Mouse (Mus musculus) spleen, adult 2 months (tissue): ENCODE data around the gene Apba2. TPM values are rescaled to one million over a fixed set of nuclear protein-coding genes. Genes with fewer than 3 reads are reported as not detected.

Experiments
- DNase-seq, 2 experiments: peaks; one replicate each; pipeline versions ENCODE4 v3.0.0 to v3.0.0-alpha.2; 2012 to 2021; ENCODE audit warnings: low spot score in 2 of 2, low read depth in 1 of 2
- H3K27ac ChIP-seq: fragments of 200-500 bp; 2 replicates; pipeline ENCODE4 v1.5.1; 2012; ENCODE audit warnings: low read length, inconsistent platforms; ENCODE audit not compliant: insufficient read depth
- H3K27me3 ChIP-seq: fragments of 200-500 bp; 2 replicates; pipeline ENCODE4 v1.6.1; 2012; ENCODE audit warnings: mild to moderate bottlenecking, moderate library complexity, low read length, inconsistent platforms; ENCODE audit not compliant: control insufficient read depth, insufficient read depth
- H3K36me3 ChIP-seq: fragments of 200-500 bp; 2 replicates; pipeline ENCODE4 v1.6.1; 2012; ENCODE audit warnings: mild to moderate bottlenecking, low read length, inconsistent platforms; ENCODE audit not compliant: control insufficient read depth, insufficient read depth
- H3K4me1 ChIP-seq: fragments of 200-500 bp; 2 replicates; pipeline ENCODE4 v1.6.1; 2011; ENCODE audit warnings: inconsistent platforms; ENCODE audit not compliant: control insufficient read depth, insufficient read depth, insufficient read length
- H3K4me3 ChIP-seq: fragments of 200-500 bp; 2 replicates; pipeline ENCODE4 v1.5.1; 2011; ENCODE audit warnings: mild to moderate bottlenecking, inconsistent platforms; ENCODE audit not compliant: insufficient read depth, insufficient read length; ENCODE audit errors: extremely low read depth
- CTCF ChIP-seq: fragments of 200-500 bp; IDR thresholded peaks from 2 replicates; pipeline ENCODE4 v1.5.1; 2011; ENCODE audit warnings: mild to moderate bottlenecking, inconsistent platforms; ENCODE audit not compliant: insufficient read depth, insufficient read length, insufficient replicate concordance; ENCODE audit errors: extremely low read depth
- POLR2A ChIP-seq: fragments of 200-500 bp; IDR thresholded peaks from 2 replicates; pipeline ENCODE4 v1.6.1; 2011; ENCODE audit warnings: low read depth, low read length, inconsistent platforms
- WGBS: fragments of 180-500 bp; shearing (Covaris S2); methylation state at CpG from one replicate; pipeline ENCODE4 v1.1.7; 2018; 5-methylcytosine and 5-hydroxymethylcytosine counted together
- polyA plus RNA-seq: library from polyadenylated mRNA; depleted of rRNA; stranded (reverse); fragments of >200 nt; gene quantifications from 2 replicates; pipeline ENCODE4 v1.2.3, GENCODE M21; 2012

The Apba2 gene
- polyA plus RNA-seq, 1 experiment = 0.18 TPM

DNA sequence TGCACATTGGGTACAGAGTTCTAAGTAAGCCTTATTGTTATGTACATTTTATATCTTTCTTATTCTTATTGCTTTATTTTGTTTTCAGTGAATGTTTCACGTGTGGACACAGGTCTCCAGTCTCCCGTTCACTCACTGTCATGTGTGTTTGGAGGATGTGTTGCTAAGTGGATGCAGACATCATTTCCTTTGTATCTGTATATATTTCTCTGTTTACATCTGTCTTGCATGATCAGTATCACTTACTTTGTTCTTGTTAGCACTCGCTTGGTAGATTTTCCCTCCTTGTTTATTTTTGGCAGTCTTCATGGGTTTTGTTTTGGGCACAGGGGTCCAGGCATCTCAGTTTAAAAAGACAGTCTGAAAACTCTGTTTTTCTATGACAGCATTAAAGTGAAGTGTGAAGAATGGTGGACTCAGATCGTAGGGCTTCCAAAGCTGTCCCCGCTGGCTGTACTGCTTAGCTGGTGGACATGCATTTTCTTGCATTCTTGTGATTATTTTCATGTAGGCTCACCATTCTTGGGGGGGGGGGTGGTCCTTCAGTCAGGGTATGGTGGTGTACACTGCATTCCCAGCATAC, 164.3 kb downstream of the Apba2 start:
- Histone ChIP-seq H3K27me3 (no peaks in the 10 kb centered on the region), H3K27ac (no peak overlapping the region), H3K4me3 (no peak overlapping the region), H3K4me1 (no peaks in the 10 kb centered on the region), H3K36me3 (no peaks in the 10 kb centered on the region)
- TF ChIP-seq CTCF = no peak
- no peak for TF ChIP-seq POLR2A
- 81% methylated on average over 5 of the region's 5 CpGs for WGBS
- no peak for DNase-seq

DNA sequence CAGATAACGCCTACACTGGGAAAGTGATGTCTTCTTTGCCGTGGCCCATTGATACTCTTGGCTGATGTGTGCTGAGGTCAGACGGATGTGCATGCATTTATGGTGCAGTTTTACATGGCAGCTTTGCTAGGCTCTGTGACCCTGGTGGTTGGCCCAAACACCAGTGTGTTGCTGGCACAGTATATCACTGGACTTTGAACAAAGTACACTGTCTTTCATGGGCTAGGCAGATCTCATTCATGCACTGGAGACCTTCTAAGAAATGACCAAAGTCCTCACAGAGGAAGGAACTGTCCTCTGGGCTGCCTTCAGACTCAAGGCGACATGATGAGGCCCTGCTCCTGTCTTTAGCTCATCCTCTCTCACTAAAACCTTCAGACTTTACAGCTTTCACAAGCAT, 166.5 kb downstream of the Apba2 start:
- no peak for TF ChIP-seq CTCF
- Histone ChIP-seq H3K36me3 (no peaks in the 10 kb centered on the region), H3K4me1 (no peaks in the 10 kb centered on the region), H3K4me3 (no peak overlapping the region), H3K27ac (no peak overlapping the region), H3K27me3 (no peaks in the 10 kb centered on the region)
- no peak for DNase-seq
- WGBS = 88% methylated on average over 4 of the region's 4 CpGs

DNA sequence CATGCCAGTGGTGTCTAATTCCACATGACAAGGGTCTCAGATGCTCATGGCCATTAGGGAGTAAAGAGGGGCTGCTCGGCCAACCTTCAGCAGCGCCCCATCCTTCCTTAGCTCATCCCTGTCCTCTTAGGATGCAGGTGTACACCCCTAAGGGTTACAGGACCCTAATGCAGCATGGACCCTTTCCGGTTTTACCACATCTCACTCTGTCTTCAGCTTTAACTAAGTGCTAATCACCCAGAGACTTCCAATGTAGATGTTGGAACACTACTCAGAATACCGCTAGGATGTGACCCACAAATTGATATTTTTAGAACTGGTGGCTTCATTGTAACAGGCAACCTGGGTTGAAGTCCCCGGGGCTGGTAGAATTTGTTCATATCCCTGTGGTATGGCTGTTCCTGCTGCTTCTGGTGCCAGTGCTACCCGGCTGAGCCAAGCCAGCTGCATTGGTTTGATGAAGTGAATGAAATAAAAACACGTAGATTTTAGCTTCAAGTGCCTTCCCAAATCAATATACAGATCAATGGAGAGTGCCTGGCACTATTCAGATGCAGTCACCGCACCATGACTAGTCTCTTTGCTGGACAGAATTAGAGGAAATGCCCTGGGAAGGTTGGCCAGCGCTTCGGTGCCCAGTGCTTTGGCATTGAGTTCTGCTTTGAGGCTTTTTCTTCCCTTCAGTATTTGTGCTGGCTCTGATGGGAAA, 178.4 kb downstream of the Apba2 start:
- 88% methylated on average over 10 of the region's 10 CpGs for WGBS
- no peaks in the 10 kb centered on the region for H3K4me1 ChIP-seq
- TF ChIP-seq POLR2A = no peak
- DNase-seq = no peak
- no peak overlapping the region for H3K27ac ChIP-seq
- H3K36me3 ChIP-seq = no peaks in the 10 kb centered on the region
- H3K27me3 ChIP-seq = no peaks in the 10 kb centered on the region
- H3K4me3 ChIP-seq = no peak overlapping the region

DNA sequence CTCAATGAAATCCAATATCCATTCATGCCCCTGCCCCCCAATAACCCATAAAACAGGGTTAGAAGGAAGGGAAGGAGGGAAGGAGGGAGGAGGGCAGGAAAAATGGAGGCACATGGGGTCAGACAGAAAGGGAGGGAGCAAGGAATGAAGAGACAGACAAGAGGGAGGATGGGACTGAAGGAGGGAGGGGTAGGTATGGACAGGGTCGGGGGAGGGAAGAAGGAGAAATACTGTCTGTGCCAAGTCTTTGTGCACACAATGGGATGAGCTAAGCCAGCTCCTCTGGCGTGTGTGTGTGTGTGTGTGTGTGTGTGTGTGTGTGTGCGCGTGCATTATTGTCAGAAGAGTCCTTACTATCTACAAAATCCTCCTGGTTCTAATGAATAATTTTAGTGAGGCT, 183.4 kb downstream of the Apba2 start:
- Histone ChIP-seq H3K27me3 (no peaks in the 10 kb centered on the region), H3K4me1 (no peaks in the 10 kb centered on the region), H3K4me3 (no peak overlapping the region), H3K27ac (no peak overlapping the region), H3K36me3 (no peaks in the 10 kb centered on the region)
- no peak for TF ChIP-seq POLR2A
- no peak for TF ChIP-seq CTCF
- WGBS = 77% methylated on average over 4 of the region's 4 CpGs
- DNase-seq = no peak

DNA sequence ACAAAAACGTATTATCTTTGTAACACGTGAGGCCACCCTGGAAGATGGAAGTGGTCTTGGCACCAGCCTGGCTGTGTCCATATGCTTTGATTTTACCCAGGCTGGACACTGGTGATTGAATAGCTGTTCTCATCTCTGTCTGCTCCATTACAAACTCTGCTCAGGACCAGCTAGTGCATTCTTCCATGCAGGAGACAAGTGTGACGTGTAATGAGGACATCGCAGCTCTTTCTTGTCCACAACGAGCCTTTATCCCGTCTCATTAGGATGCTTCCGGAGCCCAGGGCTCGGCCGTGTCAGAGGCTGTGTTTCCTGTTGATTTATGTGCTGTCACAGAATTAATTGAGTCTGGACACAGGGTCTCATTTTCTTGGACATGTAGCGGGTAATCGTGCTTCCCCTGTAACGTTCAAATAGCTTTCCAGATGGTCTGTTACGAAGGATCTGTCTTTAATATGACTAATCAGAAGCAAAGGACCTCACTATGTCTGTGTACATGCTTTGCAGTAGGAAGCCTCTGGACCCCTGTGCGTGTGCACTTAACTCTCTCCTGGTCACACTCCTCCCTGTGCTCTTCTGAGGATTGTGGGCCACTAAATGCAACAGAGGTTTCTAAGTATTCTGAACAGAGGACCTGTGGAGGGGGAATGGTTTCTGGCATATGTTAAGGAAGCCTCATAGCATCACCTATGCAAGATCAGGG, 186.8 kb downstream of the Apba2 start:
- Histone ChIP-seq H3K36me3 (no peaks in the 10 kb centered on the region), H3K27me3 (no peaks in the 10 kb centered on the region), H3K4me3 (no peak overlapping the region), H3K4me1 (no peaks in the 10 kb centered on the region), H3K27ac (no peak overlapping the region)
- no peak for DNase-seq
- 86% methylated on average over 14 of the region's 14 CpGs for WGBS
- no peak for TF ChIP-seq POLR2A
- no peak for TF ChIP-seq CTCF

DNA sequence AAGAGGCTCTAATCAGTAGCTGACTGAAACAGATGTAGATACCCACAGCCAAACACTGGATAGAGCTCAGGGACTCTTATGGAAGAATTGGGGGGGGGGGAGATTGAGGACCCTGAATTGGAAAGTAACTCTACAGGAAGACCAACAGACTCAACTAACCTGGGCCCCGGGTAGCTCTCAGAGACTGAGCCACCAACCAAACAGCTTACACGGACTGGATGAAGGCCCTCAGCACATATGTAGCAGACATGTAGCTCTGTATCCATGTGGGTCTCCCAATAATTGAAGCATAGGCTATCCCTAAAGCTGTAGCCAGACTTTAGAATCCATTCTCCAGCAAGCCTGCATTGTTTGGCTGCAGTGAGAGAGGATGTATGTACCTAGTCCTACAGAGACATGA, 190.3 kb downstream of the Apba2 start:
- Histone ChIP-seq H3K36me3 (no peaks in the 10 kb centered on the region), H3K27ac (no peak overlapping the region), H3K4me3 (no peak overlapping the region), H3K4me1 (no peaks in the 10 kb centered on the region), H3K27me3 (no peaks in the 10 kb centered on the region)
- DNase-seq = no peak
- WGBS = 90% methylated on average over 2 of the region's 2 CpGs
- TF ChIP-seq CTCF (no peak), POLR2A (no peak)

DNA sequence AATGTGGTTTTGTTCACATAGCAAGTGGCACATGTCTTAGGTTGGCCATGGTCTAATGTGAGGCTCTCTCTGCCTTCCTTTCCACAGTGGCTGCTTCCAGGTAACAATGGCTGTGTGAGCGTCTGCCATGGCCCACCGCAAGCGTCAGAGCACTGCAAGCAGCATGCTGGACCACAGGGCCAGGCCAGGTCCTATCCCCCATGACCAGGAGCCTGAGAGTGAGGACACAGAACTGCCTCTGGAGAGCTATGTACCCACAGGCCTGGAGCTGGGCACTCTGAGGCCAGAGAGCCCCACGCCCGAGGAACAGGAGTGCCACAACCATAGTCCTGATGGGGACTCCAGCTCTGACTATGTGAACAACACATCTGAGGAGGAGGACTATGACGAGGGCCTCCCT, 193.4 kb downstream of the Apba2 start:
- WGBS = 86% methylated on average over 6 of the region's 6 CpGs
- TF ChIP-seq CTCF (no peak), POLR2A (no peak)
- no peak for DNase-seq
- H3K4me1 ChIP-seq = no peaks in the 10 kb centered on the region
- no peak overlapping the region for H3K27ac ChIP-seq
- H3K27me3 ChIP-seq = no peaks in the 10 kb centered on the region
- H3K36me3 ChIP-seq = no peaks in the 10 kb centered on the region
- H3K4me3 ChIP-seq = no peak overlapping the region
